Mouse (Mus musculus) bone marrow macrophage, adult 2 months (primary cell): Measurements from ENCODE around the gene Cdkl3.

Source experiments
- CTCF ChIP-seq: IDR thresholded peaks from 2 replicates; pipeline ENCODE4 v1.5.1; 2012; ENCODE audit warnings: low read depth, mild to moderate bottlenecking, low read length, moderate library complexity
- POLR2A ChIP-seq: IDR thresholded peaks from 2 replicates; pipeline ENCODE4 v1.6.1; 2012; ENCODE audit warnings: mild to moderate bottlenecking, low read depth, low read length, borderline replicate concordance

DNA sequence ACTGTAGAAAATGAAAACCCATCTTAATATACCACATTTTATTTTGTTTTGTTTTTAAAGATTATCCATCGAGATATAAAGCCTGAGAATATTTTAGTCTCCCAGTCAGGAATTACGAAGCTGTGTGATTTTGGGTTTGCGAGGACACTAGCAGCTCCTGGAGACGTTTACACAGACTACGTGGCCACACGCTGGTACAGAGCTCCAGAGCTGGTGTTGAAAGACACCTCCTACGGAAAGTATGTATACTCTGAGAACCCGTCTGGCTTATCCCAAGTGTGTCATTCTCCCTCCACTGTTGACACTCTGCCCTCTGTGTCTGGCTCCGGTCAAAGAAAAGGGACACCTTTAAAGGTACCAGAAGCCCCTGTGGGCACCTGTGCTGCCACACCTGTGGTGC, 14.2 kb downstream of the Cdkl3 start:
- no peak for TF ChIP-seq CTCF
- TF ChIP-seq POLR2A: no peak
